Mouse (Mus musculus): Measurements from ENCODE around the gene Cpm.

DNA sequence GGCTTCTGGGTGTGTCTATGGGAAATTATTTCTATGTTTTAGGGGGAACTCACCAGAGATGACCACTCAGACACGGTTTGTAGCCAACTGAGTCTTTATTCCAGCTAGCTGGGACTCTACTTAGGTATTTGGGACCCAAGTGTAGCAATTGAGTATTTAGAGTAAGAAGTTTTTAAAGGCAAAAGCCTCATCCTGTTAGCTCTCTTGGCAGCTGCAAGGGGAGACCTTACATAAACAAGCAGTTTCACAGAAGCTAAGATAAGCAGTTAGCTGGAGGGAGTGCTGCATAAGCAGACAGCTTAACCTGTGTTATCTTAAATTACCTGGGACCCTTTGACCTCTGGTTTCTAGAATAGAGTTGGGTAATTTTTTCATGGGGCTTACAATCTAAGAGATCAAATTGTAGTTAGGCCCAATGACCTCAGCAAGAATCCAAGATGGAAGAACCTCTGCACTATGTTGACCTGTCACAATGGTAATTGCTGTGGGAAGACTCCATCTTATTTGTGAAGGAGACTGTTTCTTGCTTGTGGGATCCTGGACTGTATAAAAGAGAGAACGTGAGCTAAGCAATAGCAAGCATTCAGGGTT lies 18.4 kb upstream of the Cpm start:
- no peak for TF ChIP-seq CTCF (IDR thresholded peaks at IDR 0.05; ENCODE audit: low read depth, low read length)
- no peak for TF ChIP-seq EP300 (IDR thresholded peaks at IDR 0.05; ENCODE audit: insufficient read depth, low read depth, low read length)
- no peak for TF ChIP-seq POLR2A (IDR thresholded peaks at IDR 0.05; ENCODE audit: insufficient read depth, low read length)

Measured in ES-Bruce4 (cell line).